Mouse (Mus musculus) limb, embryonic 15.5 days (tissue): Measurements from ENCODE around the gene Phf8. TPM values are rescaled to one million over a fixed set of nuclear protein-coding genes. Genes with fewer than 3 reads are reported as not detected.

Experiments
- ATAC-seq: fragments of 200-750 bp; cut with Nextera tagmentation; 2 replicates; pipeline ENCODE4 v1.8.0; 2017; ENCODE audit warnings: low read depth, moderate TSS enrichment; ENCODE audit not compliant: insufficient number of reproducible peaks, low FRiP score, low TSS enrichment
- H3K27ac ChIP-seq: fragments of 300-500 bp; sonication (generic); 2 replicates; pipeline ENCODE4 v1.5.1; 2015; ENCODE audit warnings: moderate library complexity, mild to moderate bottlenecking, inconsistent platforms
- H3K27me3 ChIP-seq: fragments of 300-500 bp; sonication (generic); 2 replicates; pipeline ENCODE4 v1.6.1; 2015; ENCODE audit warnings: inconsistent platforms
- H3K36me3 ChIP-seq: fragments of 300-500 bp; sonication (generic); 2 replicates; pipeline ENCODE4 v1.6.1; 2015; ENCODE audit warnings: inconsistent platforms
- H3K4me1 ChIP-seq: fragments of 300-500 bp; sonication (generic); 2 replicates; pipeline ENCODE4 v1.6.1; 2015; ENCODE audit warnings: inconsistent platforms
- H3K4me2 ChIP-seq: fragments of 300-500 bp; sonication (generic); 2 replicates; pipeline ENCODE4 v1.6.1; 2015; ENCODE audit warnings: mild to moderate bottlenecking, inconsistent platforms
- H3K4me3 ChIP-seq: fragments of 300-500 bp; sonication (generic); 2 replicates; pipeline ENCODE4 v1.5.1; 2015; ENCODE audit warnings: mild to moderate bottlenecking, inconsistent platforms
- H3K9ac ChIP-seq: fragments of 300-500 bp; sonication (generic); 2 replicates; pipeline ENCODE4 v1.6.1; 2015; ENCODE audit warnings: inconsistent platforms
- H3K9me3 ChIP-seq: fragments of 300-500 bp; sonication (generic); 2 replicates; pipeline ENCODE4 v1.6.1; 2016; ENCODE audit warnings: inconsistent platforms
- WGBS: fragments of 180-500 bp; shearing (Covaris S2); methylation state at CpG from one replicate; pipeline ENCODE4 v1.1.7; 2015; 5-methylcytosine and 5-hydroxymethylcytosine counted together
- polyA plus RNA-seq: library from polyadenylated mRNA; unstranded; fragments of >200 nt; fragmentation: Nextera tagmentation; extraction: Ambion mirVana; gene quantifications from 2 replicates; pipeline ENCODE4 v1.2.1, GENCODE M21; 2015

The Phf8 gene
- polyA plus RNA-seq, 1 experiment from 2014 or later, result 14.8 TPM

- Histone ChIP-seq H3K9me3 (no peaks in the 10 kb centered on the region), H3K4me1 (no peaks in the 10 kb centered on the region), H3K36me3 (peaks cover 9% of the 10 kb centered on the region), H3K27ac (no peak overlapping the region), H3K27me3 (no peaks in the 10 kb centered on the region), H3K4me3 (no peak overlapping the region), H3K4me2 (no peak overlapping the region), H3K9ac (no peak overlapping the region)
- no peak for ATAC-seq
- 97% methylated on average over 1 of the region's 1 CpGs for WGBS
Observed at GRCm38 (mm10) chrX:151575166-151575565, 54.7 kb downstream of the Phf8 start.

GRCm38 (mm10) chrX:151643386-151643785 is 122.9 kb downstream of the Phf8 start:
- 53% methylated on average over 2 of the region's 2 CpGs for WGBS
- no peaks in the 10 kb centered on the region for H3K4me1 ChIP-seq
- H3K27me3 ChIP-seq, result 0 out of 2 replicates have a peak, but pooled peaks cover 2% of the 10 kb centered on the region
- no peak overlapping the region for H3K4me2 ChIP-seq
- H3K4me3 ChIP-seq, result no peak overlapping the region
- H3K9ac ChIP-seq, result no peak overlapping the region
- H3K9me3 ChIP-seq, result no peaks in the 10 kb centered on the region
- ATAC-seq, result no peak
- no peak overlapping the region for H3K27ac ChIP-seq
- no peaks in the 10 kb centered on the region for H3K36me3 ChIP-seq

GRCm38 (mm10) chrX:151653744-151654143 is 133.3 kb downstream of the Phf8 start:
- Histone ChIP-seq H3K4me2 (no peak overlapping the region), H3K9me3 (no peaks in the 10 kb centered on the region), H3K27ac (no peak overlapping the region), H3K27me3 (0 out of 2 replicates have a peak, but pooled peaks cover 6% of the 10 kb centered on the region), H3K9ac (no peak overlapping the region), H3K4me1 (no peaks in the 10 kb centered on the region), H3K4me3 (no peak overlapping the region), H3K36me3 (no peaks in the 10 kb centered on the region)
- WGBS, result 61% methylated on average over 2 of the region's 2 CpGs
- no peak for ATAC-seq

GRCm38 (mm10) chrX:151674492-151675171 is 154.2 kb downstream of the Phf8 start:
- Histone ChIP-seq H3K27me3 (no peaks in the 10 kb centered on the region), H3K4me1 (no peaks in the 10 kb centered on the region), H3K27ac (no peak overlapping the region), H3K4me3 (no peak overlapping the region), H3K4me2 (no peak overlapping the region), H3K9ac (no peak overlapping the region), H3K9me3 (no peaks in the 10 kb centered on the region), H3K36me3 (no peaks in the 10 kb centered on the region)
- 79% methylated on average over 5 of the region's 5 CpGs for WGBS
- no peak for ATAC-seq

Other genes starting within 250 kb of the Phf8 start
- gene Fam120c, start 176.5 kb upstream of the Phf8 start, polyA plus RNA-seq, result 4.5 and 4.7 TPM in 2 replicates